Mouse (Mus musculus) heart, embryonic 12.5 days (tissue): ENCODE data around the gene Clic4. TPM values are rescaled to one million over a fixed set of nuclear protein-coding genes. Genes with fewer than 3 reads are reported as not detected.
A peak's percentile ranks its signal among the peaks of the same experiment; 100 is the strongest.
"Not testable (repeated sequence)": the region's sequence is repeated elsewhere in the genome, so short reads cannot be mapped to it uniquely, and the experiment has no call there.

ENCODE experiments used
- ATAC-seq: fragments of 200-750 bp; cut with Nextera tagmentation; 2 replicates; pipeline ENCODE4 v1.8.0; 2017; ENCODE audit warnings: moderate TSS enrichment, moderate library complexity; ENCODE audit not compliant: insufficient number of reproducible peaks, low FRiP score
- H3K27ac ChIP-seq: fragments of 300-500 bp; sonication (generic); 2 replicates; pipeline ENCODE4 v1.5.1; 2016; ENCODE audit warnings: mild to moderate bottlenecking, moderate library complexity; ENCODE audit not compliant: poor library complexity, severe bottlenecking
- H3K27me3 ChIP-seq: fragments of 300-500 bp; sonication (generic); replicated peaks from 2 replicates; pipeline ENCODE4 v1.6.1; 2016; ENCODE audit warnings: mild to moderate bottlenecking, moderate library complexity
- H3K36me3 ChIP-seq: fragments of 300-500 bp; sonication (generic); 2 replicates; pipeline ENCODE4 v1.6.1; 2016; ENCODE audit warnings: mild to moderate bottlenecking, moderate library complexity
- H3K4me1 ChIP-seq: fragments of 300-500 bp; sonication (generic); replicated peaks from 2 replicates; pipeline ENCODE4 v1.6.1; 2016; ENCODE audit warnings: mild to moderate bottlenecking
- H3K4me2 ChIP-seq: fragments of 300-500 bp; sonication (generic); 2 replicates; pipeline ENCODE4 v1.6.1; 2016; ENCODE audit warnings: mild to moderate bottlenecking, moderate library complexity
- H3K4me3 ChIP-seq: fragments of 300-500 bp; sonication (generic); 2 replicates; pipeline ENCODE4 v1.5.1; 2016; ENCODE audit warnings: mild to moderate bottlenecking
- H3K9ac ChIP-seq: fragments of 300-500 bp; sonication (generic); 2 replicates; pipeline ENCODE4 v1.6.1; 2016; ENCODE audit warnings: mild to moderate bottlenecking, moderate library complexity
- H3K9me3 ChIP-seq: fragments of 300-500 bp; sonication (generic); replicated peaks from 2 replicates; pipeline ENCODE4 v1.6.1; 2016; ENCODE audit warnings: mild to moderate bottlenecking, moderate library complexity
- WGBS: fragments of 180-500 bp; shearing (Covaris S2); methylation state at CpG from one replicate; pipeline ENCODE4 v1.1.7; 2016; 5-methylcytosine and 5-hydroxymethylcytosine counted together
- polyA plus RNA-seq: library from polyadenylated mRNA; unstranded; fragments of >200 nt; fragmentation: Nextera tagmentation; extraction: Ambion mirVana; gene quantifications from 2 replicates; pipeline ENCODE4 v1.2.1, GENCODE M21; 2016

The Clic4 gene
- polyA plus RNA-seq, 1 experiment from 2014 or later, result 291 TPM

DNA sequence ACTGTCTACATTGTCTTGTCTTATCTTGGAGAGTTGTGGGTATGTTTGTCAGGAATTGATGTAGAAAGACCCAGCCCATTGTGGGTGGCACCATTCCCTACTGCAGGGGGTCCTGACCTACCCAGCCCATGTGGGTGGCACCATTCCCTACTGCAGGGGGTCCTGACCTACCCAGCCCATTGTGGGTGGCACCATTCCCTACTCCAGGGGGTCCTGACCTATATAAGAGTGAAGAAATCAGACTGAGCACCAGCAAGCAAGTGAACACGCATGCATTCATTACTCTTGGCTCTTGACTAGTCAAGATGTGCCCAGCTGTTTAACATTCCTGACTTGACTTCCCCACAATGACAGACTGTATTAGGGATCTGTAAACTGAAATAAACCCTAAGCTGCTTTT lies 82.2 kb downstream of the Clic4 start:
- H3K36me3 ChIP-seq, result no peaks in the 10 kb centered on the region
- H3K9me3 ChIP-seq, result peaks cover 7% of the 10 kb centered on the region
- H3K4me2 ChIP-seq, result no peak overlapping the region
- ATAC-seq, result no peak
- peaks cover 21% of the 10 kb centered on the region for H3K27me3 ChIP-seq
- H3K9ac ChIP-seq, result no peak overlapping the region
- no peak overlapping the region for H3K4me3 ChIP-seq
- H3K4me1 ChIP-seq, result no peaks in the 10 kb centered on the region
- WGBS, result 88% methylated on average over 1 of the region's 1 CpGs
- no peak overlapping the region for H3K27ac ChIP-seq

- WGBS, result 72% methylated on average over 12 of the region's 12 CpGs
- Histone ChIP-seq H3K9ac (no peak overlapping the region), H3K36me3 (no peaks in the 10 kb centered on the region), H3K4me3 (no peak overlapping the region), H3K27me3 (peaks cover 21% of the 10 kb centered on the region), H3K4me2 (no peak overlapping the region), H3K4me1 (no peaks in the 10 kb centered on the region), H3K27ac (no peak overlapping the region), H3K9me3 (no peaks in the 10 kb centered on the region)
- ATAC-seq, result no peak
Observed at GRCm38 (mm10) chr4:135189452-135190008, 83.1 kb downstream of the Clic4 start.

DNA sequence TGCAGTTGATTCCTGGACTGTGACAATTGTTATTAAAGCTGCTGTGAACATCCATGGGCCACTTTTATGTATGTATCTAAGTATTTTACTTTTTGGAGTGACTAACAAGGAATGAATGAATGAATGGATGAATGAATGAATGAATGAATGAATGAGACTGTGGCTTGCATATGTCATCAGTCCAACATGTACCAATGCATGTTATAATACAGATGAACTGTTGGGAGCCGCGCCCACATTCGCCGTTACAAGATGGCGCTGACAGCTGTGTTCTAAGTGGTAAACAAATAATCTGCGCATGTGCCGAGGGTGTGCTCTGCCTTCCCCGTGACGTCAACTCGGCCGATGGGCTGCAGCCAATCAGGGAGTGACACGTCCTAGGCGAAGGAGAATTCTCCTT lies 88.3 kb downstream of the Clic4 start:
- not testable (repeated sequence) for H3K36me3 ChIP-seq, ATAC-seq, H3K4me3 ChIP-seq, H3K9ac ChIP-seq, H3K9me3 ChIP-seq, H3K27ac ChIP-seq, H3K4me1 ChIP-seq, H3K4me2 ChIP-seq
- WGBS, result 94% methylated on average over 9 of the region's 13 CpGs
- 0 out of 2 replicates have a peak, but pooled peaks cover 14% of the 10 kb centered on the region for H3K27me3 ChIP-seq

- H3K27me3 ChIP-seq, result peaks cover 33% of the 10 kb centered on the region
- H3K4me1 ChIP-seq, result 0 out of 2 replicates have a peak, but pooled peaks cover 4% of the 10 kb centered on the region
- ATAC-seq, result no peak
- WGBS, result 82% methylated on average over 4 of the region's 4 CpGs
- no peaks in the 10 kb centered on the region for H3K36me3 ChIP-seq
- H3K4me2 ChIP-seq, result no peak overlapping the region
- no peak overlapping the region for H3K4me3 ChIP-seq
- no peak overlapping the region for H3K9ac ChIP-seq
- H3K27ac ChIP-seq, result no peak overlapping the region
- no peaks in the 10 kb centered on the region; the same call in 1 of the 2 replicates for H3K9me3 ChIP-seq
Observed at GRCm38 (mm10) chr4:135181819-135182218, 90.8 kb downstream of the Clic4 start.

GRCm38 (mm10) chr4:135179077-135179481 lies 93.5 kb downstream of the Clic4 start:
- Histone ChIP-seq H3K27me3 (peaks cover 60% of the 10 kb centered on the region), H3K9me3 (no peaks in the 10 kb centered on the region; the same call in 1 of the 2 replicates), H3K36me3 (no peaks in the 10 kb centered on the region), H3K4me1 (peaks cover 15% of the 10 kb centered on the region), H3K4me2 (no peak overlapping the region), H3K9ac (peak overlapping the region; percentile 1; the same call in 1 of the 2 replicates), H3K4me3 (no peak overlapping the region), H3K27ac (no peak overlapping the region)
- ATAC-seq, result no peak
- 24% methylated on average over 5 of the region's 5 CpGs for WGBS

DNA sequence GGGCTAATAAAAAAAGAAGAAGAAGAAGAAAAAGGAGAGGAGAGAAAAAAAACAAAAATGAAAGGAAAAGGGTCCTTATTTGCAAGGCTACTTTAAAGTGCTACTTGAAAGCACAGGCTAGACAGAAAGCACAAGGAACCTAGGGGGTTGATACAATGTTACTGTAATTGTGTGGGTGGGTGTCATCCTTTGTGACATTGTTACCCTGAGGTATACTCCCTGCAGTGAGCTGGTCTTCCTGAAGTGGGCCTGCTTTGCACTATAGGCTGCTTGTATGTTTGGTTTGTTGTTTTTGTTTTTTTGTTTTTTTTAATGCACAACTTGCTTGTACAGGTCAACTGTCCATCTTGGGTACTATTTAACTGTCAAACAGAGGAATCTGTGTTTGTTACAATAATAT lies 95.0 kb downstream of the Clic4 start:
- Histone ChIP-seq H3K4me1 (peaks cover 15% of the 10 kb centered on the region), H3K27me3 (peaks cover 75% of the 10 kb centered on the region), H3K4me2 (no peak overlapping the region), H3K9ac (no peak overlapping the region), H3K36me3 (no peaks in the 10 kb centered on the region), H3K9me3 (no peaks in the 10 kb centered on the region), H3K4me3 (no peak overlapping the region), H3K27ac (no peak overlapping the region)
- ATAC-seq, result no peak

DNA sequence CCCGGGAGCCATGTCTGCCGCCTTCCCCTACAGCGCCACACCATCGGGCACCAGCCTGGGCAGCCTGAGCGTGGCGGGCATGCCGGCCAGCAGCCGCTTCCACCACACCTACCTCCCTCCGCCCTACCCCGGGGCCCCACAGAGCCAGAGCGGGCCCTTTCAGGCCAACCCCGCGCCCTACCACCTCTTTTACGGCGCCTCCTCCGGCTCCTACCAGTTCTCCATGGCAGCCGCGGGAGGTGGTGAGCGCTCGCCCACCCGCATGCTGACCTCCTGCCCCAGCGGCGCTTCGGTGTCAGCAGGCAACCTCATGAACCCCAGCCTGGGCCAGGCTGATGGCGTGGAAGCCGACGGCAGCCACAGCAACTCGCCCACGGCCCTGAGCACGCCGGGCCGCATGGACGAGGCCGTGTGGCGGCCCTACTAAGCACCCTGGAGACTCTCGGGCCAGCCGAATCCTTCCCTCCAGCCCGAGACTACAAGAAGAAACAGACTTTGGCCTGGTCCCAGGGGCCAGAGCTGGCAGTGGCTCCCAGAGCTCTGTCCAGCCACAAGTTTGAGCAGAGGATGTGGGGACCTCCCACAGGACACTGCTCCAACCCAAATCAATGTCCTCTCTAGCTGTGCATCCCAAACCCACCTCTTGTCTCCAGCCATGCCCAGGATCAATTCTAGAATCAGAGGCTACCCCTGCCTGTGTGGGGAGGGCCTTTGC lies 97.1 kb downstream of the Clic4 start:
- peaks cover 87% of the 10 kb centered on the region for H3K27me3 ChIP-seq
- peak overlapping the region; percentile 62 for H3K9ac ChIP-seq
- peaks cover 15% of the 10 kb centered on the region for H3K4me1 ChIP-seq
- 0 out of 2 replicates have a peak, but pooled peaks have one; percentile 13 for ATAC-seq
- 8% methylated on average over 38 of the region's 38 CpGs for WGBS
- H3K36me3 ChIP-seq, result no peaks in the 10 kb centered on the region
- H3K9me3 ChIP-seq, result no peaks in the 10 kb centered on the region
- H3K27ac ChIP-seq, result no peak overlapping the region
- H3K4me3 ChIP-seq, result peak overlapping the region; percentile 36
- peak overlapping the region; percentile 73 for H3K4me2 ChIP-seq

GRCm38 (mm10) chr4:135171304-135171875 lies 101.2 kb downstream of the Clic4 start:
- Histone ChIP-seq H3K4me2 (no peak overlapping the region), H3K9ac (no peak overlapping the region), H3K9me3 (no peaks in the 10 kb centered on the region), H3K27me3 (peaks cover 96% of the 10 kb centered on the region), H3K4me3 (no peak overlapping the region), H3K36me3 (no peaks in the 10 kb centered on the region), H3K27ac (no peak overlapping the region), H3K4me1 (peaks cover 36% of the 10 kb centered on the region)
- WGBS, result 53% methylated on average over 12 of the region's 12 CpGs
- no peak for ATAC-seq

DNA sequence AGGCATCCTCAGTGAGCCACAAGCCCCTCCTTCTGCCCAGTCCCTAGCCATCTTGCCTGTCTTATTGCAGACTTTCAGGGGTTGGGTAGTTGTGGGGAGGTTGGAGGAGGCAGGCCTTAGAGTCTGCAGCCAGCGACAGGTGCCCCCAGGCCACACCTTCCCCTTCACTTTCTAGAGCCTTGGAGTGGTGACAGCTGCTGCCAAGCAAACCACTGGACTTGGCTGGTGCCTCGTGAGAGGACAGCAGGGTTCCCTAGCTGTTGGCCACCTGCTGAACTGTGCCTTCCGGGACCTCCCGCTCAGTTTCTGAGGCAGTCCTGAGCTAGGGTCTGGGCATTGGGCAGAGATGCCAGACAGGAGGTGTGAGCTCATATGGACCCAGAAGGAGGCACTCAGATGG lies 103.1 kb downstream of the Clic4 start:
- Histone ChIP-seq H3K27ac (no peak overlapping the region), H3K9ac (no peak overlapping the region), H3K9me3 (no peaks in the 10 kb centered on the region), H3K36me3 (no peaks in the 10 kb centered on the region), H3K27me3 (peaks cover 96% of the 10 kb centered on the region), H3K4me2 (no peak overlapping the region), H3K4me1 (peaks cover 32% of the 10 kb centered on the region), H3K4me3 (no peak overlapping the region)
- 63% methylated on average over 4 of the region's 4 CpGs for WGBS
- ATAC-seq, result no peak

- Histone ChIP-seq H3K9me3 (no peaks in the 10 kb centered on the region), H3K4me2 (no peak overlapping the region), H3K4me1 (peaks cover 32% of the 10 kb centered on the region), H3K27me3 (peaks cover 96% of the 10 kb centered on the region), H3K4me3 (no peak overlapping the region), H3K27ac (no peak overlapping the region), H3K9ac (no peak overlapping the region), H3K36me3 (no peaks in the 10 kb centered on the region)
- 75% methylated on average over 10 of the region's 10 CpGs for WGBS
- ATAC-seq, result no peak
Observed at GRCm38 (mm10) chr4:135169096-135169495, 103.5 kb downstream of the Clic4 start.

DNA sequence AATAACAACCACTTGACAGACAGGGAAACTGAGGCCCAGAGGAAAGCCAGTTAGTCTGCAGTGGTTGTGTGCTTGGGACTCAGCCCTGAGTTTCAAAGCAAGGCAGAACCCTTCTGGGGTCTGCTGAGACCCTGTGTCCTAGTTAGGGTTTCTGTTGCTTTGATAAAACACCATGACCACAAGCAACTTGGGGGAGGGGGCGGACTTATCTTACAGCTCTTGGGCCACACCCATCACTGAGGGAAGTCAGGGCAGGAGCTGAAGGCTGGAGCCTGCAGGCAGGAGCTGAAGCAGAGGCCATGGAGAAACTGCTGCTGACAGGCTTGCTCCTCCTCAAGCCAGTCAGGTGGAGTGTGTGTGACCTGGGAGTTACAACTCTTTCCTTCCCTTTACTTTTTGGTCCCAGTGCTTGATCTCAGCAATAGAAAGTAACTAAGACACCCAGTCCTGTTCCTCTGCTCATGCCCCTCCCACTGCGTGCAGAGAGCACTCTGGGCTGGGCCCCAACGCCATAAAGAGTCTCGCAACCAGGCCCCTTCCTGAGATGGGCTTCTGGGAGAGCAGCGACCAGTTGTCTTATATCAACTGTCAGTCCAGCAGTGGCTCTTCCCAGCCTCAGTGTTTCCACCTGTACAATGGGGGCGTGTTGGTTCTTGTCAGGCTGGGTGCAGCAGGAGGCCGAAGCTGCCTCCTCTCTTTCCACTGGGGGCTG lies 104.6 kb downstream of the Clic4 start:
- no peaks in the 10 kb centered on the region for H3K9me3 ChIP-seq
- no peaks in the 10 kb centered on the region for H3K36me3 ChIP-seq
- no peak overlapping the region for H3K27ac ChIP-seq
- H3K4me2 ChIP-seq, result no peak overlapping the region
- peaks cover 32% of the 10 kb centered on the region for H3K4me1 ChIP-seq
- H3K4me3 ChIP-seq, result no peak overlapping the region
- no peak for ATAC-seq
- no peak overlapping the region for H3K9ac ChIP-seq
- peaks cover 96% of the 10 kb centered on the region for H3K27me3 ChIP-seq
- 49% methylated on average over 7 of the region's 7 CpGs for WGBS
